Mouse (Mus musculus) heart, postnatal 10 days (tissue): ENCODE results near the gene Fbxw11. TPM values are rescaled to one million over a fixed set of nuclear protein-coding genes. Genes with fewer than 3 reads are reported as not detected.
A peak's percentile ranks its signal among the peaks of the same experiment; 100 is the strongest.

Source experiments
- DNase-seq, 2 experiments: peaks; one replicate each; pipeline ENCODE4 v3.0.0; 2021
- intact Hi-C: fragments of 180-260 bp; cut with DNase I; formaldehyde crosslinking; loops from one replicate; pipeline ENCODE4 v1.15.1; 2025
- total RNA-seq, 2 experiments: library from RNA; stranded (reverse); gene quantifications; 2 replicates each; pipeline ENCODE4 v1.2.3; 2021

Gene Fbxw11
- total RNA-seq, 2 experiments from 2014 or later = 65.4 to 67.4 TPM

GRCm38 (mm10) chr11:32622479-32623190 is 19.9 kb upstream of the Fbxw11 start:
- intact Hi-C loops = no loop called here
- no peak for DNase-seq

GRCm38 (mm10) chr11:32623236-32623635 is 19.3 kb upstream of the Fbxw11 start:
- intact Hi-C loops = no loop called here
- DNase-seq = peak in 1 of 2 experiments; percentile 32

- no peak for DNase-seq
- intact Hi-C loops = loop anchor here (2.0 kb wide), 1 partner anchor 525 kb away; no protein-coding TSS in a partner anchor
These were observed 18.6 kb upstream of the Fbxw11 start for GRCm38 (mm10) chr11:32623912-32624311.

GRCm38 (mm10) chr11:32625677-32626076 is 16.8 kb upstream of the Fbxw11 start:
- DNase-seq = peak; percentile 81 to 83
- intact Hi-C loops = loop anchor here (1.0 to 5.0 kb wide), 4 partner anchors 67 to 523 kb away; no protein-coding TSS in a partner anchor

GRCm38 (mm10) chr11:32626079-32626478 is 16.4 kb upstream of the Fbxw11 start:
- intact Hi-C loops = loop anchor here (5.0 kb wide), 2 partner anchors 66 to 331 kb away; no protein-coding TSS in a partner anchor
- no peak for DNase-seq

GRCm38 (mm10) chr11:32627900-32628299 is 14.6 kb upstream of the Fbxw11 start:
- DNase-seq = no peak
- intact Hi-C loops = loop anchor here (5.0 kb wide), 2 partner anchors 64 to 329 kb away; no protein-coding TSS in a partner anchor

GRCm38 (mm10) chr11:32629713-32630211 is 12.8 kb upstream of the Fbxw11 start:
- intact Hi-C loops = loop anchor here (5.0 kb wide), 2 partner anchors 63 to 328 kb away; no protein-coding TSS in a partner anchor
- no peak for DNase-seq

- no peak for DNase-seq
- intact Hi-C loops = no loop called here
These were observed 9.9 kb upstream of the Fbxw11 start for GRCm38 (mm10) chr11:32632671-32633070.

GRCm38 (mm10) chr11:32633542-32633941 is 9.0 kb upstream of the Fbxw11 start:
- intact Hi-C loops = no loop called here
- no peak for DNase-seq

GRCm38 (mm10) chr11:32634143-32634542 is 8.4 kb upstream of the Fbxw11 start:
- no peak for DNase-seq
- intact Hi-C loops = no loop called here

GRCm38 (mm10) chr11:32634842-32635241 is 7.7 kb upstream of the Fbxw11 start:
- no peak for DNase-seq
- intact Hi-C loops = no loop called here

GRCm38 (mm10) chr11:32636275-32636674 is 6.2 kb upstream of the Fbxw11 start:
- no peak for DNase-seq
- intact Hi-C loops = no loop called here

GRCm38 (mm10) chr11:32638521-32639255 is 3.8 kb upstream of the Fbxw11 start:
- intact Hi-C loops = loop anchor here (2.0 kb wide), 1 partner anchor 70 kb away; no protein-coding TSS in a partner anchor
- no peak for DNase-seq

GRCm38 (mm10) chr11:32640617-32641016 is 1.9 kb upstream of the Fbxw11 start:
- no peak for DNase-seq
- intact Hi-C loops = loop anchor here (5.0 kb wide), 1 partner anchor 507 kb away; the partner anchor contains the start of gene Fgf18

GRCm38 (mm10) chr11:32642899-32643886 is 669 bp downstream of the Fbxw11 start:
- DNase-seq = no peak

GRCm38 (mm10) chr11:32644010-32644409 is 1.5 kb downstream of the Fbxw11 start:
- no peak for DNase-seq
- intact Hi-C loops = loop anchor here (5.0 kb wide), 1 partner anchor 503 kb away; the partner anchor contains the start of gene Fgf18

More at GRCm38 (mm10) chr11:32642899-32643886, 669 bp downstream of the Fbxw11 start:
- intact Hi-C loops = loop anchor here (5.0 kb wide), 1 partner anchor 504 kb away; the partner anchor contains the start of gene Fgf18

GRCm38 (mm10) chr11:32647265-32647664 is 4.7 kb downstream of the Fbxw11 start:
- DNase-seq = no peak
- intact Hi-C loops = no loop called here

- intact Hi-C loops = no loop called here
- DNase-seq = no peak
These were observed 7.8 kb downstream of the Fbxw11 start for GRCm38 (mm10) chr11:32650236-32650749.

GRCm38 (mm10) chr11:32650893-32651590 is 8.5 kb downstream of the Fbxw11 start:
- no peak for DNase-seq
- intact Hi-C loops = no loop called here
